Mouse (Mus musculus) urinary bladder, adult 18-20 months (tissue): ENCODE results near the gene Tmem178.

ENCODE experiments used
- DNase-seq, 2 experiments: peaks; one replicate each; pipeline ENCODE4 v3.0.0; 2022; ENCODE audit warnings: low spot score in 2 of 2, mixed read lengths in 2 of 2

Tmem178 gene

GRCm38 (mm10) chr17:81045525-81046150, 101.2 kb downstream of the Tmem178 start:
- DNase-seq: no peak

- DNase-seq: no peak
These were observed 103.6 kb downstream of the Tmem178 start for GRCm38 (mm10) chr17:81047930-81048564.
